Mouse (Mus musculus): ENCODE results near the gene Stx12. TPM values are rescaled to one million over a fixed set of nuclear protein-coding genes. Genes with fewer than 3 reads are reported as not detected.

The Stx12 gene
- total RNA-seq (2023), result 15.4 TPM

DNA sequence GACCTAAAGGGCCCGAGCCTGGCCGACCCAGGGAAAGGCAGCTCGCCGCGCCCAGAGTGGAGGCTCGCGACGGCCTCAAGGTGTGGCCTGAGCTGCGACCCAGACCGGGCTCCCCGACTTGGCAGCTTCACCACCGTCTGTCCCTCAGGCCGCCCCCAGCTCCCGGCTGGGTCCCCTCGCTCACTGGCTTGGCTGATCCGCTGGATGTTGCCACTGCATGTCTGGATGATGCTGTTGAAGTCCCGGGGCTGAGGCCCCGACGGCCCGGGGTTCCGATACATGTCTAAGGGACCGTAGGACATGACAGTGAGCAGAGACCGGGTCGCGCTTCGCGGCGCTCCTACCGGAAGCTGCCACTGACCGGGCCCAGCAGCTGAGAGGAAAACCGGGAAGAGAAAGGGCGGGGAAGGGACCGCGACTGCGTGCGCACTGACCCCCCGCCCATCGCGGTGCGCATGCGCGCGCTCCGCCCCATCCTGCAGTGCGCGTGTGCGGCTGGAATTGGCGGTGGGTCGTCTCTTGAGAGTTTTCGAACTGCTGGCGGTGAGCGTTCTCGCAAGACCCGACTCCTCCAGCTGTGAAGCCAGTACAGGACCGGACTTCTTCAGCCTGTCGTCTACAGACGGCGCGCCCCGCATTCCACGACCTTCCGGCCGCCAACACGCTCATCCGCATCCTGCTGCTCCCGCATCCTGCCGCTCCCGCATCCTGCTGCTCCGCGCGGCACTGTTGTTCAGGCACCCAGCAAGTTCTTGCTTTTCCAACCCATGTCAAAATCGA lies at the start of gene Stx12:
TSS of gene Stx12 (minus strand) at position 446 of the 780 bp plus-strand sequence.

DNA sequence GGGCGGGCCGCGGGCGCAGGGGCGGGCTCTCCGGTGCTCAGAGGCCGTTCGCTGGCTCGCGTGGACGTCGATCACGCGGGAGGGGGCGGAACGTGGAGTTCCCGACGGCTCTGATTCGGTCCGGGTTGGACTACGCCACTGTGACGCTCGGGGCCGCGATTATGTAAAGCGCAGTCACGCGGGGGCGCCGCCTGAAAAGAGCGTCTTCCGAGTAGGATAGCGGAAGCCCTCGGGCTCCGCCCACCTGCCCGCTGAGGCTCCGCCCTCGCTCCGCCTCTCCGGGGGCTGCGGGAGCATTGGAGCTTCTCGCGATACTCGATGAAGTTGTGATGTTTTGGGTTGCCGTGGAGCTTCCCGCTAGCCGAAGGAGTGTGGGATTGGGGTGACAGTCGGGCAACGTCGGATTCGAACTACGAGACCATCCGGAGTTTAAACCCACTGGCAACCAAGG lies 38.3 kb upstream of the Stx12 start, which contains the start of gene Fam76a:
TSS of gene Fam76a (minus strand) at position 1 of the 451 bp plus-strand sequence.

GRCm38 (mm10) chr4:132842970-132843704 lies 41.2 kb downstream of the Stx12 start, which contains the start of gene Ppp1r8:
TSS of gene Ppp1r8 (minus strand) at chr4:132843169.

Other genes starting within 250 kb of the Stx12 start
- 39.3 TPM for gene Eya3, start 245.5 kb downstream of the Stx12 start, total RNA-seq (2023)
- 2.5 TPM for gene Xkr8, start 152.0 kb downstream of the Stx12 start, total RNA-seq (2023)
- not detected for gene Smpdl3b, start 127.3 kb downstream of the Stx12 start, total RNA-seq (2023)
- gene Rpa2, start 116.2 kb downstream of the Stx12 start, total RNA-seq (2023), result 48.1 TPM
- gene Themis2, start 88.1 kb downstream of the Stx12 start, total RNA-seq (2023), result 11.8 TPM
- 45.5 TPM for gene Ppp1r8, start 41.3 kb downstream of the Stx12 start, total RNA-seq (2023)
- gene Fam76a, start 38.0 kb upstream of the Stx12 start, total RNA-seq (2023), result 25.2 TPM
- gene Fgr, start 89.6 kb upstream of the Stx12 start, total RNA-seq (2023), result 5.6 TPM
- gene Ahdc1, start 126.8 kb upstream of the Stx12 start, total RNA-seq (2023), result 75.6 TPM
- gene Wasf2, start 246.0 kb upstream of the Stx12 start, total RNA-seq (2023), result 231 TPM

Data from CD8-positive naive resting alpha-beta T cell, adult 57 days (primary cell).